Mouse (Mus musculus) CH12.LX (cell line): ENCODE data around the gene Dlg2. TPM values are rescaled to one million over a fixed set of nuclear protein-coding genes. Genes with fewer than 3 reads are reported as not detected.

ENCODE experiments used
- DNase-seq: peaks from one replicate; pipeline ENCODE4 v3.0.0-alpha.2; 2013; ENCODE audit errors: extremely low read depth
- H3K27ac ChIP-seq: 2 replicates; pipeline ENCODE4 v1.5.1; 2012; ENCODE audit warnings: low read depth, mild to moderate bottlenecking, control low read depth, moderate library complexity; ENCODE audit not compliant: insufficient read depth
- H3K27me3 ChIP-seq: replicated peaks from 2 replicates; pipeline ENCODE3; 2012; ENCODE audit warnings: inconsistent platforms
- H3K36me3 ChIP-seq, 2 experiments: replicated peaks in 1 of 2; 2 replicates each; pipeline versions ENCODE3 to v1.6.1; 2012; ENCODE audit warnings: inconsistent platforms in 1 of 2, low read length in 1 of 2, mild to moderate bottlenecking in 1 of 2, mixed read lengths in 1 of 2, moderate library complexity in 1 of 2; ENCODE audit not compliant: control insufficient read depth in 1 of 2, insufficient read depth in 1 of 2
- H3K4me1 ChIP-seq, 2 experiments: 2 replicates each; pipeline ENCODE4 v1.6.1; 2012; ENCODE audit warnings: inconsistent platforms in 1 of 2, moderate library complexity in 1 of 2; ENCODE audit not compliant: insufficient read depth in 2 of 2, control insufficient read depth in 1 of 2
- H3K4me2 ChIP-seq: 2 replicates; pipeline ENCODE4 v1.6.1; 2012; ENCODE audit warnings: low read depth, mild to moderate bottlenecking, control low read depth; ENCODE audit not compliant: poor library complexity, insufficient read depth, severe bottlenecking
- H3K4me3 ChIP-seq, 3 experiments: fragments of 150-350 bp in 1 of 3; sonication (generic) in 1 of 3; replicated peaks in 1 of 3; 2 replicates each; pipeline versions ENCODE3 to v1.5.1; 2011 to 2012; ENCODE audit warnings: low read depth in 2 of 3, low read length in 2 of 3, mild to moderate bottlenecking in 2 of 3, moderate library complexity in 2 of 3, control low read depth in 1 of 3, improper control_type of control experiment in 1 of 3, inconsistent platforms in 1 of 3, mixed read lengths in 1 of 3; ENCODE audit not compliant: poor library complexity in 1 of 3
- H3K79me2 ChIP-seq: replicated peaks from 2 replicates; pipeline ENCODE4 v1.6.1; 2012; ENCODE audit warnings: mild to moderate bottlenecking, moderate library complexity; ENCODE audit not compliant: control insufficient read depth, poor library complexity, insufficient read depth, severe bottlenecking; ENCODE audit errors: extremely low read depth
- H3K9ac ChIP-seq: 2 replicates; pipeline ENCODE4 v1.6.1; 2012; ENCODE audit warnings: low read depth, mild to moderate bottlenecking, control low read depth, moderate library complexity; ENCODE audit not compliant: insufficient read depth
- H3K9me3 ChIP-seq: replicated peaks from 2 replicates; pipeline ENCODE3; 2012; ENCODE audit warnings: low read length, inconsistent platforms, mixed read lengths
- CHD2 ChIP-seq: IDR thresholded peaks from 2 replicates; pipeline ENCODE4 v1.6.1; 2011; ENCODE audit warnings: low read length, improper control_type of control experiment
- GABPA ChIP-seq: IDR thresholded peaks from 2 replicates; pipeline ENCODE4 v1.6.1; 2012; ENCODE audit warnings: low read depth, low read length, improper control_type of control experiment, inconsistent platforms; ENCODE audit not compliant: insufficient replicate concordance
- HCFC1 ChIP-seq: IDR thresholded peaks from 2 replicates; pipeline ENCODE4 v1.6.1; 2012; ENCODE audit warnings: low read depth, mild to moderate bottlenecking, inconsistent platforms, low read length, improper control_type of control experiment
- JUN ChIP-seq: IDR thresholded peaks from 2 replicates; pipeline ENCODE4 v1.6.1; 2011; ENCODE audit warnings: low read depth, mild to moderate bottlenecking, low read length, improper control_type of control experiment, moderate library complexity; ENCODE audit not compliant: insufficient read depth
- JUND ChIP-seq: conservative IDR thresholded peaks from 2 replicates; pipeline ENCODE4 v1.6.1; 2011; ENCODE audit warnings: low read depth, low read length, improper control_type of control experiment
- MAX ChIP-seq: IDR thresholded peaks from 2 replicates; pipeline ENCODE4 v1.6.1; 2011; ENCODE audit warnings: low read length, improper control_type of control experiment
- NELFE ChIP-seq: IDR thresholded peaks from 2 replicates; pipeline ENCODE4 v1.6.1; 2011; ENCODE audit warnings: low read depth, low read length, improper control_type of control experiment
- PAX5 ChIP-seq: IDR thresholded peaks from 2 replicates; pipeline ENCODE4 v1.6.1; 2012; ENCODE audit warnings: low read length, inconsistent platforms, mixed read lengths
- POLR2A ChIP-seq: IDR thresholded peaks from 2 replicates; pipeline ENCODE4 v1.6.1; 2011; ENCODE audit warnings: low read depth, mild to moderate bottlenecking, improper control_type of control experiment, low read length
- RAD21 ChIP-seq: IDR thresholded peaks from 2 replicates; pipeline ENCODE4 v1.6.1; 2011; ENCODE audit warnings: low read depth, mild to moderate bottlenecking, low read length, improper control_type of control experiment, moderate library complexity
- SMC3 ChIP-seq: IDR thresholded peaks from 2 replicates; pipeline ENCODE4 v1.6.1; 2011; ENCODE audit warnings: low read depth, low read length, improper control_type of control experiment
- UBTF ChIP-seq: IDR thresholded peaks from 2 replicates; pipeline ENCODE4 v1.6.1; 2012; ENCODE audit warnings: low read depth, mild to moderate bottlenecking, inconsistent platforms, low read length, improper control_type of control experiment, moderate library complexity
- USF1 ChIP-seq: IDR thresholded peaks from 2 replicates; pipeline ENCODE4 v1.6.1; 2014; ENCODE audit warnings: low read depth, mild to moderate bottlenecking, inconsistent platforms, low read length, improper control_type of control experiment
- ZC3H11A ChIP-seq: IDR thresholded peaks from 2 replicates; pipeline ENCODE4 v1.6.1; 2012; ENCODE audit warnings: low read depth, mild to moderate bottlenecking, inconsistent platforms, low read length, improper control_type of control experiment
- ZKSCAN1 ChIP-seq: IDR thresholded peaks from 2 replicates; pipeline ENCODE4 v1.6.1; 2012; ENCODE audit warnings: low read depth, inconsistent platforms, low read length, improper control_type of control experiment, borderline replicate concordance
- ZMIZ1 ChIP-seq: IDR thresholded peaks from 2 replicates; pipeline ENCODE4 v1.6.1; 2012; ENCODE audit warnings: low read depth, mild to moderate bottlenecking, inconsistent platforms, low read length, improper control_type of control experiment
- dilution Hi-C: fragments of 300-500 bp; cut with MboI; formaldehyde crosslinking; loops from 2 replicates; pipeline ENCODE4 v1.14.3; 2020; ENCODE audit warnings: low sequenced_read_pairs; ENCODE audit not compliant: extremely low pct_unique_long_range_greater_than_20kb, extremely low pct_ligation_motif_present
- in situ Hi-C: fragments of 300-500 bp; cut with MboI; formaldehyde crosslinking; loops from 3 replicates; pipeline ENCODE4 v1.14.3; 2019; ENCODE audit warnings: low sequenced_read_pairs, low pct_ligation_motif_present, low pct_unique_long_range_greater_than_20kb, mixed read lengths
- polyA plus RNA-seq: library from polyadenylated mRNA; unstranded; fragments of >175 nt; gene quantifications from 2 replicates; pipeline ENCODE4 v1.2.1, GENCODE M21; 2012; ENCODE audit warnings: low read depth; ENCODE audit not compliant: insufficient read length
- total RNA-seq, 2 experiments: library from RNA; depleted of rRNA; stranded (reverse); fragments of 300-350 nt in 1 of 2; fragments of >200 nt in 1 of 2; gene quantifications; 2 replicates each; pipeline ENCODE4 v1.2.3; 2012 to 2014

The Dlg2 gene
- total and polyA plus RNA-seq, 3 experiments, result 0.36 TPM; not detected in 2

DNA sequence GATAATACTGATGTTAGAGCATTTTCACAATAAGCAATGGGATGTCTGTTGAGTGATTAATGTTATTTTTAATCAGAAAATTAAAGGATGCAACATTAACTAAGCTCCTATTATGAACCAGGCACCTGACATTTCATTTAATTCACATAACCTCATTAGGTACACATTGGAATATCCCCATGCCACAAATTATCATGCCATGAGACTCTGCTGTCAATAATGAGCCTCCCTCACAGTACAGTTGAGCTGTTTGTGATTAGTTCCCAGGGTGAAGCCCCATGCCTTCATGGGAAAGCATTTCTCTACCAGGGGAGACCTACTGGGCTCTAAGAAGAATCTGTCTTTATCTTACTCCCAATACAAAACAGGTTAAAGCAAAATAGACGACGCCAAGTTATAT, 697.1 kb downstream of the Dlg2 start:
- Histone ChIP-seq H3K4me1 (no peaks in the 10 kb centered on the region), H3K4me2 (no peak overlapping the region), H3K9me3 (no peaks in the 10 kb centered on the region), H3K79me2 (no peaks in the 10 kb centered on the region), H3K27me3 (no peaks in the 10 kb centered on the region), H3K27ac (no peak overlapping the region), H3K9ac (no peak overlapping the region), H3K36me3 (no peaks in the 10 kb centered on the region), H3K4me3 (no peak overlapping the region)
- dilution Hi-C loops (no loop called here), in situ Hi-C loops (no loop called here)
- TF ChIP-seq JUN (no peak), PAX5 (no peak), USF1 (no peak), ZMIZ1 (no peak), JUND (no peak)
- no peak for DNase-seq

DNA sequence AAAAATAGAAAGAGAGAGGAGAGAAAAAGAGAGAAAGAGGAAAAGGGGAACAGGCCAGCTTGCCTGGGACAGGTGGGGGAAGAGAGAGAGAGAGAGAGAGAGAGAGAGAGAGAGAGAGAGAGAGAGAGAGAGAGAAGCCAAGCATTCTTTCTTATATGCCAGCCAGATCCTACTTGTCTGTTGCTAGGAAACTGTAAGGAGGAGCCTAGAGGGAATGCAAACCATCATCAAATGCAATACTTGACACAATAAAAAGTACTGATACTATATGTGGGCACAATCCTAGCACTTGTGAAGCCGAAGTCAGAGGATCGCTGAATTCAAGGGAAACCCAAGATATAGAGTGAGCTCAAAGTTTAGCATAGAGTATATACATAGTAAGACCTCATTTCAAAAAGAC, 711.7 kb downstream of the Dlg2 start:
- no peak overlapping the region for H3K4me3 ChIP-seq
- TF ChIP-seq ZC3H11A, result no peak
- TF ChIP-seq ZKSCAN1, result no peak
- TF ChIP-seq RAD21, result no peak
- TF ChIP-seq CHD2, result no peak
- TF ChIP-seq NELFE, result no peak
- no peak for TF ChIP-seq GABPA
- TF ChIP-seq PAX5, result no peak
- no peak for TF ChIP-seq JUND
- no peak for TF ChIP-seq POLR2A
- no peak for TF ChIP-seq MAX
- no peak for TF ChIP-seq HCFC1
- TF ChIP-seq JUN, result no peak
- TF ChIP-seq ZMIZ1, result no peak
- TF ChIP-seq USF1, result no peak
- TF ChIP-seq UBTF, result no peak
- no peak for TF ChIP-seq SMC3
- no peaks in the 10 kb centered on the region for H3K4me1 ChIP-seq
- H3K4me2 ChIP-seq, result no peak overlapping the region
- in situ Hi-C loops, result no loop called here
- no peaks in the 10 kb centered on the region for H3K79me2 ChIP-seq
- no peak overlapping the region for H3K27ac ChIP-seq
- H3K9me3 ChIP-seq, result no peaks in the 10 kb centered on the region
- no peaks in the 10 kb centered on the region for H3K27me3 ChIP-seq
- H3K36me3 ChIP-seq, result no peaks in the 10 kb centered on the region
- dilution Hi-C loops, result no loop called here
- no peak overlapping the region for H3K9ac ChIP-seq
- DNase-seq, result no peak
